Mouse (Mus musculus) T-cell, adult 2 months (primary cell): ENCODE results near the gene Ttc37.
A peak's percentile ranks its signal among the peaks of the same experiment; 100 is the strongest.

Experiments
- DNase-seq: peaks from one replicate; pipeline ENCODE4 v3.0.0; 2022; ENCODE audit warnings: low spot score

Gene Ttc37

GRCm38 (mm10) chr13:76098493-76099303 is at the start of gene Ttc37, which contains the start of gene Arsk:
TSS of gene Ttc37 (plus strand) at chr13:76098734.
TSS of gene Arsk (minus strand) at chr13:76098660.
- DNase-seq, result peak; percentile 95

DNA sequence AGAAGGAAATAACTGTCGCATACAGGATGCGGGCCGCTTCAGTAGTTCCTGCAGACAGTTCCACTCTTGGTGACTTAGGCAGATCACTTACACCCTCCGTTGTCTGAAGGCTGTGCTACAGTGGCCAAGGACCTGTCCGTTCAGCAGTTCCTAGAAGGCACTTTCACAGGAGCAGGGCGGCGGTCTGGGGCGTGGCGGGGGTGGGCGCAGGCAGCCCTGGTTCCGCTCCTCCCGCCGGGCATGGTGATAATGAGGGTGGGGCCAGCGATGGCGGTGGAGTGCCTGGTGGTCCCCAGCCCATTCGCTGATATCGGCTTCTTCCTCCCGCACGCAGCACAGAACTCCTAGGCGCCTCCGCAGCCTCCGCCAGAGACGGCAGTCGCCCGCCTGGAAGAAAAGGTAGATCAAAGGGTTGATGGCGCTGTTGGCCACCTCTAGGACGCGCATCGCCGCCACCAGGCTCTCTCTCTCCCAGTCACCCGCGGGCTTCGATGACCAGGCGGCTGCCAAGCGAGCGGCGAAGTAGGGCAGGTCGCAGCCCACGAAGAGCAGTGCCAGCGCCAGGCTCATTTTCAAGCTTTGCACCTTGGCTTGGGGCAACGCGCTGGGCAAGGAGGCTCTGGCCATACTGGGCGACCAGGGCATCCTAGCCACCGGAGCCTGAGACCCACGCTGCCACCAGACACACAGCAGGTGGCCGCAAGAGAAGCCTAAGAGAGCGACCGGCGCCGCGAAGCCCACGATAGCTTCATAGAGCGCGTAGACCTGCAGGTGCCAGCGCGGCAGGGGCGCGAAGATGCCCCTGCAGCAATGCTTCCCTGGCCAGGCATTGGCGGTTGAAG is 42.9 kb upstream of the Ttc37 start:
- DNase-seq, result no peak

DNA sequence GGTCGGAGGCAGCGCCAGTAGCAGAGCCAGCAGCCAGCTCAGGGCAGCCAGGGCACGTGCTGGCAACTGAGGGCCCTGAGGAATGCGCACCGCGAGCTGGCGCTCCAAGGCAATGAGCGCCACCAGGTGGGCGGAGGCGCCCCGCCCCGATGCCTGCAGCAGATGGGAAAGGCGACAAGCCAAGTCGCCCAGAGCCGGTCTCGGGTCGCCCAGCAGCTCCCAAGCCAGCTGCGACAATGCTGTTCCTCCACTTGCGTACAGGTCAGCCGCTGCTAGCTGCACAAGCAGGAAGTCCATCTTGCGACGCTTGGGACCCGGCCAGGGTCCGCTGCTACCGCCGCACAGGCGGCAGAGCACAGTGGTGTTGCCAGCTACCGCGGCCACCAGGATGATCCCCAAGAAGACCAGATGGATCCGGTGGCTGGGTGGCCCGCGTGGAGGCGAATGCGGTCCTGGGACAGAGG is 42.2 kb upstream of the Ttc37 start:
- DNase-seq, result peak; percentile 44

GRCm38 (mm10) chr13:76056896-76057266 is 41.7 kb upstream of the Ttc37 start, which contains the start of gene Gpr150:
TSS of gene Gpr150 (minus strand) at chr13:76056996.
- no peak for DNase-seq

DNA sequence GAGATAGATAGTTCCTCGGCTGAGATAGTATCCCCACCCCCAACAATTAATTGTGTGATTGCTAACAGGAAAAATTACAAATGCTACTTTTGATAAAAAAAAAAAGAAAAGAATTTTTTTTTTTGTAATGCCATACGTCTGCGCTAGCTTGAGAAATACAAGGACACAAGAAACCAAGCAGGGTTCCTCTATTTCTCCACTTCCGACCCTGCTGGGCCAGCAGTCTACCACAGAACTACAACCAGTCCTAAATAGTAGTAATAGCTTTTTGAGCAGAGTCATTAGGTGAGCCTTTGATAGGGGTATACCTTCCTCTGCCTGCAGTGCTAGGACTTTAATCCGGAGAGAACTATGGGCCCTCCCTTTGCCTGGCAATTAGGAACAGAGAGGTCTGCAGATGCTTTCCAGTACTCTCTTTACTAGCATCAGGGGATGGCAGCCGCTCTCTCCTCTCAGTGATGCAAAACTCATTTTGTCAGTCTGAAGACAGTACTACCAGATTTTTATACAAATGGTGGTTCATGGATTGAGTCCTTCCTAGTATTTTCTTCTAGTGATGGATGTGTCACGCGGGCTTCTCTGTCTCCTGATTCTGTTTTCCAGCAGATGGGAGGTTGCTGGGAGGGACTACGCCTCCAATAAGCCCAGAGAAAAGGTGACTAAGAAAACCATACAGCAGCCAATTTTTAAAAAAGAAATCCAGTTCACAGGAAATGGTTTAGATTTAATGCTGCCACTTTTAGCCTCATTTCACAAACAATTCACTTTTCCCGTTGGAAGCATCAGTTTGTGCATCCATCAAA is 41.1 kb upstream of the Ttc37 start:
- no peak for DNase-seq

DNA sequence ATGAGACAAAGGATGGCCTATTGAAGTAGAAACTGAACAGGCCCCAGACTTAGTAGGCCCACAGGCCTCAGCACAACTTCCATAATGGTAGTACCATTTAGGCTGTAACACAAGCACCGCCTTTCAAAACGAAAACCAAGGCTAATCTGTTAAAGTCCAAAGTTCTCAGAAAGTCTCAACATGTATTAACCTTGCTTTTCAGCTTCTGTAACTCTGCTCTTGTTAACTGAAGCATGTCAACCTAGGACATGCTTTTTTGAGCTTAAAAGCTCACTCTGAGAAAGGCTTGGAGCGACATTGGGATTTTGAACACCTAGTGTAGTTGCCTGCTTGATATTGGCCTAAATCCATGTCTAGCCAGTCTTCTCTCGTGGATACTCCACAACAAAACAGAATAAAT is 38.9 kb upstream of the Ttc37 start:
- DNase-seq, result no peak

- DNase-seq, result no peak
These were observed 36.4 kb upstream of the Ttc37 start for GRCm38 (mm10) chr13:76062126-76062525.

- no peak for DNase-seq
These were observed 36.0 kb upstream of the Ttc37 start for GRCm38 (mm10) chr13:76062569-76062968.

- no peak for DNase-seq
These were observed 35.0 kb upstream of the Ttc37 start for GRCm38 (mm10) chr13:76063548-76063947.

- DNase-seq, result no peak
These were observed 34.1 kb upstream of the Ttc37 start for GRCm38 (mm10) chr13:76064363-76064945.

DNA sequence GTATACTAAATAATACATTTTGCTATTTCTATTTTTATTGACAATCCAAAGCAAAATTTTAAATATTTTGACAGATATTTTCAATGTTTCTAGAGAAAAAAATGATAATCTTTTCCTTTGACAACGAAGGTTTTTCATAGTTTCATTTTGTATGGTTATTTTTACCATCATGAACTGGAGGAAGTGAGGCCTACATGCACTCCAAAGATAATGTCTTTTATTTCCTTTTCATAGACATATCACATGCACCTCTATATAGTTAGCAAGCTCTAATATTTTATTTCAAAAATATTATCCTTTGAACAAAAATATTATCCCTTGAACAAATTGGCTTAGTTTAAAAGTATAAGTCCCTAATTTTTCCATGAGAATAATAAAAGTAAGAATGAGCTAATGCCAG is 24.2 kb upstream of the Ttc37 start:
- no peak for DNase-seq

DNA sequence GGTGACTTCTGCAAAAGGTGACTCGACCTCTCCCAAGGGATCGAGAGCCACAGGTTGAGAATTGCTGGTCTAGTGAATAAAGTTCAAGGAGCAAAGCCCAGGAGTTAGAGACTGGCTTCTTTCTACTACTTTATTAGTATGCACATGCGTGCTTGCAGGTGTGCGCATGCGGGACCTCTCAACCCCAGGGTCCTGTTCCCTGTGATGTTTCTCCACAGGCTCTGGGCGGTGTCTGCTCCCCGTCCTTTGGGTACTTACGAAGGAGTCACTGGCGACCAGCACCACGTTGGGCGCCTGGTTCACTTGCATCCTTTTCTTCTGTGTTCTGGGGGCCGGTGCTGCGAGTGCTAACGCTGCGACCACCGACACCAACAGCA is 430 bp upstream of the Ttc37 start:
- DNase-seq, result no peak

GRCm38 (mm10) chr13:76101989-76102388 is 3.5 kb downstream of the Ttc37 start:
- no peak for DNase-seq

- no peak for DNase-seq
These were observed 10.7 kb downstream of the Ttc37 start for GRCm38 (mm10) chr13:76109069-76109824.

DNA sequence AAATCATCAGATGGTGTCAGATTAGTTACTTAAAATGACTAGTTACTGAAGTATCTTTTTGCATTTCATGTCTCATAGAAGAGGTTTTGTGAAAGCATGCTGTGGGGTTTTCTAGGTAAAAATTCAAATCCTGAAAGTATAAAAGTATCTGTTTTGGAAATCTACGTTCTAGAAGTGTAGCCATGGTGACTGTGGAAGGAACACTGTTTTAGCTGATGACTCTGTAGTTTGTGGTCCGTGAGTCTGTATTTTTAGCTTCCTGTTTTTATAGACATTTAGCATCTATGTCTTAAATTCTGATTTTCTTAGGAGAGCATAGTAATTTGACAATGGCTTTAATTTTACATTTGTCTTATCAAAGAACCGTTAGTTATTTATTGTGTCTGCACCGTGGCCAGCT is 30.3 kb downstream of the Ttc37 start:
- DNase-seq, result no peak

DNA sequence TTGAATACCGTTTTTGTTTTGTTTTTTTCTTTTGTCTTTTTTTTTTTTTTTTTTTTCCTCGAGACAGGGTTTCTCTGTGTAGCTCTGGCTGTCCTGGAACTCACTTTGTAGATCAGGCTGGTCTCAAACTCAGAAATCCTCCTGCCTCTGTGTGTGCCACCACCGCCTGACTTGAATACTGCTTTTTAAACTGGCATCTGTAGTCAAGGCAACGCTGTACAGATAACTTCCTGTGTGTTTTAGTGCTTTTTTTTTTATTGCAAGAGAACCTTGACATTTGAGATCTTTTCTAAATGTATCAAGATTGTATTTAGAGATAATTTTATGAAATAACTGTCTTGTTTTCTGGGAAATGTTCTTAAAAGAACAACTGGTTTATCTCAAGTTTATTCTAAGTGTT is 33.9 kb downstream of the Ttc37 start:
- DNase-seq, result no peak

GRCm38 (mm10) chr13:76138862-76139261 is 40.3 kb downstream of the Ttc37 start:
- DNase-seq, result no peak

DNA sequence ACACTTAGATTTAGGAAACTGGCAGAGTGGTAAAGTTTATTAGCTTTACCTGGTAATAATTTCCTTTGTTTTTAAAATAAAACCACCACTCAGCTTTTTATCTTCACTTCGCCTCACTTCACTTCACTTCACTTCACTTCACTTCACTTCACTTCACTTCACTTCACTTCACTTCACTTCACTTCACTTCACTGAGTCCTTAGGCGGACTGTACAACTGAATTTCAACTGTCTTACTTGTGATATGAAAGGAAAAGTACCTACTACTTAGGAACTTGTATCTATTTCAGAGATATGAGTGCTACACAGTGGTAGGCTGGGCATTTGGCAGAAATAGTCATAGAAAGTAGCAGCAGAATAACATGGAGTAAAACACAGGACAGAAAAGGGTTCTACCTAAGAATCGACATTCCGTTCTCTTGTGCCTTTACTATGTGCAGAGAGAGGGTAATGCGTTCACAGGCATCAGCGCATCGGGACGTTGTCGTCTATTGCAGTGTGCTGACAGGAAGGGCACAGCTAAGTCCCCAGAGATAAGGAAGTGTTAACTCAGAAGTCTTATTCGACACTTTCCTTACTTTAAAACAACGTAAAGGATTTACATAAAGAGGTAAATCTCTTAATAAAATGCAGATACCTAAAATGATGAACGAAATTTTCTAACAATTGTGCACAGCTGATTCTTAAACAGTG is 42.7 kb downstream of the Ttc37 start:
- DNase-seq, result no peak

- no peak for DNase-seq
These were observed 51.9 kb downstream of the Ttc37 start for GRCm38 (mm10) chr13:76150483-76150882.

DNA sequence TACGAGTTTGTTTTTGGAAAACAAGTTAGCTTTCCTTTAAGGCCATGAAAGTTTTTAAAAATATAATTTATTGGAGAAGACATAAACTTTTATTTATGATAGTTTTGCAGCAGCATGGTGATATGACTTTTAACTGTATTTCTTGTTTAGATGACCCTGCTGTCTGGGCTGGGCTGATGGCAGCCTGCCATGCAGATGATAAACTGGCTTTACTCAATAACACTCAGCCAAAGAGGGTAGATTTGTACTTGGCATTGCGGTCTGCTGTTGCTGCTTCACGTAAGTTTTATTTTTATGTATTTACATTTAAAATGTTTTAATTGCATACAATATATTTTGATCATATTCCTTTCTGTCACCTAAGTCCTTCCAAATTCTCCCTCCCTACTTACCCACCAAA is 58.6 kb downstream of the Ttc37 start:
- DNase-seq, result no peak

GRCm38 (mm10) chr13:76157508-76157907 is 59.0 kb downstream of the Ttc37 start:
- DNase-seq, result no peak
